Mouse (Mus musculus) gastrocnemius, postnatal 4 days (tissue): ENCODE measurements around the gene Cideb. TPM values are rescaled to one million over a fixed set of nuclear protein-coding genes. Genes with fewer than 3 reads are reported as not detected.

Source experiments
- DNase-seq, 2 experiments: peaks; one replicate each; pipeline ENCODE4 v3.0.0; 2021 to 2022; ENCODE audit warnings: low spot score in 2 of 2, mixed read lengths in 2 of 2
- total RNA-seq, 2 experiments: library from RNA; stranded (reverse); gene quantifications; 2 replicates each; pipeline ENCODE4 v1.2.3; 2021

Gene Cideb
- total RNA-seq, 2 experiments from 2014 or later, result 0.36 TPM; not detected in 1

DNA sequence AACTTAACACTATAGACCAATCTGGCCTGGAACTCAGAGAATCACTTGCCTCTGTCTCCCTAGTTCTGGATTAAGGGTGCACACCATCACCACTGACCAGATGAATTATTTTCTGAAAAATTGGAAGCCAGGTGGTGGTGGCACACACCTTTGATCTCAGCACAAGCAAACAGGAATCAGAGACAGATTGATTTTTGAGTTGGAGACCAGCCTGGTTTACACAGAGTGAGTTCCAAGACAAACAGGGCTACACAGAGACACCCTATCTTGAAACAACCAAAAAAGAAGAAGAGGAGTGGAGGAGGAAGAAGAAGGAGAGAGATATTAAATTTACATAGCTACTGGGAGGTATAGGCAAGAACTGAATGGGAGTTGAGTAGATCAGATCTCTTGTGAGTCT, 32.0 kb downstream of the Cideb start:
- DNase-seq, result no peak

DNA sequence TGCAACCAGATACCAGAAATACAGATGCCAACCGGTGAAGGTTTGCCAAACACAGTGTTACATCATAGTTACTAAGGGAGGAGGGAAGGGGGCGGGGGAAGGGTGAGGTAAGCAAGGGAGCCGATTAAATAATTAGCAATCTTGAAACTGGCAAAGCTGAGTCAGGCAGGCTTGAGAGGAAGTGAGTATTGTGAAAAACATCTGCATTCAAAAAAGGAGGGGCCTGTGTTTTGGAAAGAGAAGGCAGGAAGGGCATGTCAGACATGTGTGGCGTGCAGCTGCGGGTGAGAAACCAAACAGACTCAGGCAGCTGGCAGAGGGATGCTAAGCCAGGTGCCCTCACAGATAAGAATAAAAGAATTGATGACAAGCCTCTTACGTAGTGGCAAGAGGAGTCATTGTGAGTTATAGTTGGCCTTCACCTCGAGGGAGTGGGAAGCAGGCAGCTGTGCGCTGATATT, 33.8 kb downstream of the Cideb start:
- no peak for DNase-seq

- no peak for DNase-seq
These were observed 34.8 kb downstream of the Cideb start for GRCm38 (mm10) chr14:55723433-55723832.

- no peak for DNase-seq
These were observed 35.8 kb downstream of the Cideb start for GRCm38 (mm10) chr14:55722438-55722945.

DNA sequence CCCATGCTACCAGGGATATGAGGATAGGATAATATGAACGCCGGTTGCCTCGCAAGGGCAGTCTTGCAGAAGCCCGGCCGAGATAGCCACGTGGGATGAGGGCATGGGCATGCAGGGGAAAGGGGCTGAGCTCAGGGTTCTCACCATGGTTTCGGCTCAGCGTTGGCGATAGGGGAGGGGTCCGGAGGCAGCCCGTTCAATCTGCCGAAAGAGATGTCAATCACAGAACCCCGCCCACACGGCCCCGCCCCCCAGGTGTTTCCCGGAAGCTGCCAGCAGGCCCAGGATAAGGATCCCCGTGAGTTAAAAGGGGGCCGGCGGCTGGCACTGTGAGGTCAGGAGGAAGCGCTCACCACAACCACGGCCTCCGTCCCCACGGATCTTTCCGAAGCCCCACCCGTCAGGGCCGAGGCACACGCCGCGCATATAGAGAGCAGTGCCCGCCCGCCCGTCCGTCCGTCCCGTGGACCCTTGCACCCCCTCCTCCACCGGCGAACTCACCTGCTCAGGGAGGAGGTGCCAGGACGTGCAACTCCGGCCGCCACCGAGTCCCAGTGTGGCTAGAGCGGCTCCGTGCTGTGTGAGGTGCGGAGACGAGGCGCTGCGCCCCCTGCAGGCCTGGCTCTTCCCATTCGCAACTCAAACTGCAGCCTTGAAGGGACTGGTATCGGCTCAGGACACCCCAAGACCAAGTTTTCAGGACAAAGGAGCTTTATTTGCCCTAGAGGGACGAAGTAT, 36.4 kb downstream of the Cideb start, which contains the start of gene Rabggta:
Rabggta (minus strand) TSS at position 564 of the 738 bp plus-strand sequence.
- peak; percentile 80 to 92 for DNase-seq

DNA sequence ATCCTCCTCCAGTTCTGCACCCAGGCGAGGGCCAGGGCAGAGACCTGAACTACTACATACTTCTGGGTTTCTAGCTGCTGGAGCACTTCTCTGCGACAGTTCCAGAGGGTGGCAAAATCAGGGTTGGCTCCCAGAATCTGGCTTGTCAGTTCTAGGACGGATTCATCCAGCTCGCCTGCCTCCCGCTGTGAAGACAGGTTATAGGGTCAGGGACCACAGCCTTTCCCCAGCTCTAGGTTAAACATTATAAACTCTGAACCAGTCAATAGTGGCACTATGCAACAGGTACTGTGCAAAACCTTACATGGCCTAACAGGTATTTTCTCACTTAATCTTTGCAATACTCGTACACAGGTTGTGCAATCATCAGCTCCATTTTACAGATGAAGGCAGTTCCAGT, 37.2 kb downstream of the Cideb start:
- no peak for DNase-seq

DNA sequence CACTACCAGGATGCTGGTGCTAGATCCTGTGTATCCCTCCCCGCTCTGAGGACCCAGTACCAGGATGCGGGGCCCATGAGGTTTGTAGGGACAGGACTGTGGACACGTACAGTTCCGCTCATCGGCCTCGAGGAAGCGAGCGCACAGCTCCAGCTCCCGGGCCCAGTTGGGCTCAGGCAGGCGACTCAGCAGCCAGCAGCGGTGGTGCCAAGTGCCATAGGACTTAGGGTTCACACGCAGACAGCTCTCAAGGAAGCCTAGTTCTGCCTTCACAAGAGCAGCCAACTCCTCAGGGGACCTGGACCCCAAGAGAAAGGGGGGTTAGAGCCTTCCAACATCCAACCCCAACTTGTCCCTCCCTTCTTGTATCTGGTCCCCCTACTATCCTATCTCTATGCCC, 37.6 kb downstream of the Cideb start:
- no peak for DNase-seq

DNA sequence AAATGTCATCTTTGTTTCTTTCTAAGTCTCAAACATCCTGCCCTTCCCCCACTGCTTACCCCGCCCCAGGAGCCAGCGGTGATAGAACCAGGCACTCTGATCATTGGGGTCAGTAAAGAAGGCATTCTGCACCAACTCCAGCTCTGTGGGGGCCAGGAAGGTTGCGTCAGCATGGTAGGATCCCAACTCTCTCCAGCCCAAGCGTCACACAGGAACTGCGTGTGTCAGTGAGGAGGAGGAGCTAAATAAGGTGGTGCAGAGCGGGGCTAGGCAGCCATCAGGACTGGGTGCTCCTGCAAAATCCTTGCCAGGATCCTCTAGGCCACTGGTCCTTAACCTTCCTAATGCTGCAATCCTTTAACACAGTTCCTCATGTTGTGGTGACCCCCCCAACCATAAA, 38.5 kb downstream of the Cideb start:
- DNase-seq, result no peak

DNA sequence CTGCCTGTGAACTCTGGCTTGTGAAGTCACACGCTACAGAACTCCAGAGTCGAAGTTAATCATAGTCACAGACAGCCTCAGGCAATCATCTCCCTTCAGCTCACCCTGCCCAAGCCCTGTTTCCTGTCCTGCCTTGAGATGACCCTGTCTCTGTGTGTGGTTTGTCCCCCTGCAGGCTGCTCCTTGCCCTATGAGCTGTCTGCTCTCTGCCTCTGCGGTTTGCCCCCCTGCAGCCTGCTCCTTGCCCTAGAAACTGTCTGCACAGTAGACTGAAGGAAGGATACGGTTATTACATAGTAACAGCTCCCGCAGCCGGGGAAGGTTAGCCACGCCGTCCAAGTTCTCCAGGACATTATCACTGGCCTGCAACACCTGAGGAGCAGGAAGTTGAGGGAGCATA, 41.4 kb downstream of the Cideb start:
- no peak for DNase-seq

DNA sequence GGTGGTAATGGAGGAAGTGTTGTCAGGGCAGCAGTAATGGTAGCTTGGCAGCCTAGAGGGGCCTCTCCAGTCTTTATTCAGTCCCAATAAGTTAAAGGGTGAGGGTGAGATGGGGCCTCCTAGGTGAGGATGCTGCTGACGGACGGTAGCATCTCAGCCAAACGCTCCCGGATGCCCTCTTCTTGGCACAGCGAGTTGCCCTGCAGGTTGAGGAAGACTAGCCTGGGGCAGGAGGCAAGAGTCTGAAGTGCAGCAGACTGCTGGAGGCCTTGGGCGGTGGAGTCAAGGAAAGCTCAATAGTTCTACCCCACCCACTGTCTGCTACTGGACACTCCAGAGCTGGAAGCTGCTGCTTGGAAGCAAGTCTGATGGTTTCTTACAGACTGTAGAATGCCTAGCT, 42.0 kb downstream of the Cideb start:
- no peak for DNase-seq

GRCm38 (mm10) chr14:55714893-55715292, 43.4 kb downstream of the Cideb start:
- no peak for DNase-seq

DNA sequence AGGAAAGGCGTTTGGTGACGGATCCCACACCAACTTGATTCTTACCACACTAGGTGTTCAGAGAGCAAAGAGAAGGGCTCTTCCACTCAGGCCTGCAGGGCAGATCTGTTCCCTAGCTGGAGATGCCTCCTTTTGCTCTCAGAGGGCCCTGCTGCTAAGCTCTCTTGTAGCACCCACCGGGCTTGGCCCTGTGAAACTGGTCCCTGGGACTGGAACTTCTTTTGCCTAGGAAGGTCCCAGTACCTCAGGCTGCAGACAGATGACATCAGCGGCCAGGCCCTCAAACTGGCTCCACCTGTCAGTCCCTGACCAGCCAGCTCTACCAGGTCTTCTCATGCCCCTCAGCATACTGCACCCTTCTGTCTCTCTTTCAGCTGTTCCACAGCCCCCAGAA, 44.5 kb downstream of the Cideb start, which contains the start of gene Tgm1:
Tgm1 (minus strand) TSS at position 198 of the 394 bp plus-strand sequence.
- DNase-seq, result no peak

DNA sequence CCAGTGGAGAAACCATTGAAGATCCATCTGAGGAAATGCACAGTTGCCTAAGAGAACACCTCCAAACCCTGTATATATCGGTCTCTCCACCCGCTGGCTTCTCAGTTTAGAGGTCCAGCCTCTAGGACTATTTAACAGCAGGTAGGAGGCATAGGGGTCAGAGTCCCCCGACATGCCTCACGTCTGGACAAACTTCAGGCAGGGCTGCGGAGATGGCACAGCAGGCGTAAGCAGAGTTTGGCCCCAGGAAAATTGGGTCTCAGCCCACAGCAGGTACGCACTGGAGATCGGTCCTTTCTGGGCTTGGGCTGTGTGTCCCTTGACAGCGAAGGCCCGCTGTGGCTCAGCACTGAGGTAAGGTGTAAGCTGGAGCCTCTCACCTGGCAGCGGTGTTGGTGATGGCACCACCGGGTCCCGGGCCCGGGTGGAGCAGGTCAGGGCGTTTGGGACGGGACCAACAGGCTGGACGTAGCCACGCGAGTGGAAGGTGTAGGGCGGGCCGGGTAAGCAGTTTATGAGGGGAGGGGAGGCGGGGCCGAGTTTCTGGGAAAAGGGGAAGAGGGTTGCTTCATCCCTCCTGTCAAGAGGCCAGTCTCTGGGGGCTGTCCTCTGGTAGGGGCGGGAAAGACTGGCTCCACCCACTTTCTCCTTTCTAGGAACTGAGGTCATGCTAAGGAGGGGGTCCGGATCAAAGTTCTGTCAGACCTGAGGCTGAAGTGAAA, 45.1 kb downstream of the Cideb start:
- DNase-seq, result no peak

GRCm38 (mm10) chr14:55711786-55712185, 46.5 kb downstream of the Cideb start:
- no peak for DNase-seq

DNA sequence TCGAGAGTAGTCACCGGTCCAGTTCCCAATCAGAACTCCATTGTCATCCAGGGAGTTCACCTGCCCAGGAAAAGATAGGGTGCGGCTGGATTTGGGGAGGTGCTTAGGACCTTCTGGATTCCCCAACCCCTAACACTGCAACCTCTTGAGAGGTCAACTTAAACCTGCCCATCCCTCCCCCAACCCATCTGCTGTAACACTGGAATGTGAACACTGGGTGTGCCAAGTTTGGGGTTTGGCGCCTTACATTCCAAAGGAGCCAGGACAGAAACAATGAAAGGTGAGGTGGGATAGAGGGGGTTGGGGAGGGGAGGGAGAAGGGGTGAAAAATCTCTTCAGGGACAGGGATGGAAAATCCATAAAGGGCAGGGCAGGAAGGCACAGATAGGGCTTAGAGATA, 48.7 kb downstream of the Cideb start:
- DNase-seq, result no peak

DNA sequence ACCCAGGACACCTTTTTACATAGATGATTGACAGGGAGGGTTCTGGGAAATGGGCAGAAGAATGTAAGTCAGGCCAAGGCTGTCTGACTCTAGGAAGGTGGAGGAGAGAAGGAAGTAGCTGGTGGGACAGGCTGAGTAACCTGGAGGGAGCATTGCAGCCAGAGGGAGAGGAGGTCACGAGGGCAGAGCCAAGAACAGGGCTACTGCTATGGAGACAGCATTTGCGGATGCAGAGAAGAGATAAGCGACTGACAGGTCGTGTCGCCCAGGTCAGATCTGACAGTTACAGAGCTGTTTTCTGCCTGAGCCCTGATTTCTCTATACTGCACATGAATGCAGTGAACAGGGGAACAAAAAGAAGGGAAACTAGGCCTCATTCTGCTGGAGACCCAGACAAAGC, 50.9 kb downstream of the Cideb start:
- no peak for DNase-seq

DNA sequence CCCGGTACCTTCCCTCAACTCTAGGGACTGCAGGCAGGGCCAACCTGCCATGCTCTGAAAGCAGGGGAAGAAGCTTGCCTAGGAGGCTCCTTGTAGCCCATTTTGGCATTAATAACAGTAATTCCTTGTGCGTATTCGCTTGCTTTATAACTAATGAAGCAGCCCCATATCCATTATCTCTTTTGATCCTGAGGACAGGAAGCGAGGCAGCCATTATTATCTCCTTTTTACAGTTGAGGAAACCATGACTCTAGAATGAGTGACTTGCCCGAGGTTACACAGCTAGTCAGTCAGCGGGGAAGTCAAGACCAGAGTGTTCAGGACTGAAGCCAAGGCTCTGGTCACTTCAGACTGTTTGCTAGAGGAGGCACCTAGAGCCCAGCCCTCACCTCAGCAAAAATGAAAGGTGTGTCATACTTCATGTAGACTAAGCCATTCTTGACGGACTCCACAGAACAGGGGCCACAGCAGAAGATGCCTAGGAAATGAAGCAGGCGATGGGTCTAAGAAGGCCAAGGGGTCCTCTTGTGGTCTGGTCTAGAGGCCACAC, 52.1 kb downstream of the Cideb start:
- no peak for DNase-seq

Other genes with a start within 250 kb of the Cideb start
- gene Cpne6, start 248.0 kb downstream of the Cideb start, total RNA-seq, result not detected
- not detected for gene Nrl, start 233.5 kb downstream of the Cideb start, total RNA-seq
- gene Pck2, start 218.2 kb downstream of the Cideb start, total RNA-seq, result 10 to 100 TPM; 21.6 to 21.8 TPM
- 10 to 100 TPM; 44.5 to 54.3 TPM for gene Dcaf11, start 198.5 kb downstream of the Cideb start, total RNA-seq
- gene A730061H03Rik, start 198.1 kb downstream of the Cideb start, total RNA-seq, result 1 to 10 TPM in 1 of 2 experiments, not detected in 1; 1.4 TPM
- 100 to 1,000 TPM; 294 to 332 TPM for gene Fitm1, start 182.8 kb downstream of the Cideb start, total RNA-seq
- gene Psme1, start 180.3 kb downstream of the Cideb start, total RNA-seq, result 10 to 100 TPM; 82.0 to 88.4 TPM
- 10 to 100 TPM; 49.1 to 53.6 TPM for gene Emc9, start 173.2 kb downstream of the Cideb start, total RNA-seq
- 100 to 1,000 TPM; 124 to 153 TPM for gene Psme2, start 167.3 kb downstream of the Cideb start, total RNA-seq
- 10 to 100 TPM; 21.2 to 22.4 TPM for gene Rnf31, start 166.8 kb downstream of the Cideb start, total RNA-seq
- 1 to 10 TPM; 7.0 to 9.0 TPM for gene Irf9, start 154.9 kb downstream of the Cideb start, total RNA-seq
- 1 to 10 TPM; 2.7 to 3.2 TPM for gene Rec8, start 140.4 kb downstream of the Cideb start, total RNA-seq
- gene Ipo4, start 122.5 kb downstream of the Cideb start, total RNA-seq, result 100 to 1,000 TPM in 1 of 2 experiments, 10 to 100 TPM in 1; 97.6 to 104 TPM
- gene Gm49378, start 120.6 kb downstream of the Cideb start, total RNA-seq, result 1 to 10 TPM; 1.7 to 2.4 TPM
- 10 to 100 TPM; 46.8 to 47.8 TPM for gene Tm9sf1, start 114.7 kb downstream of the Cideb start, total RNA-seq
- gene Tssk4, start 108.3 kb downstream of the Cideb start, total RNA-seq, result 1 to 10 TPM; 1.4 to 2.0 TPM
- 10 to 100 TPM; 27.2 to 27.5 TPM for gene Mdp1, start 98.0 kb downstream of the Cideb start, total RNA-seq
- gene Gmpr2, start 86.5 kb downstream of the Cideb start, total RNA-seq, result 10 to 100 TPM; 12.7 to 13.9 TPM
- 100 to 1,000 TPM; 257 to 278 TPM for gene Nedd8, start 86.3 kb downstream of the Cideb start, total RNA-seq
- gene Tinf2, start 76.6 kb downstream of the Cideb start, total RNA-seq, result 10 to 100 TPM; 21.6 to 21.7 TPM
- under 1 TPM; 0.39 to 0.49 TPM for gene Tgm1, start 44.5 kb downstream of the Cideb start, total RNA-seq
- gene Rabggta, start 36.2 kb downstream of the Cideb start, total RNA-seq, result 10 to 100 TPM; 10.9 to 12.8 TPM
- 10 to 100 TPM; 40.1 to 41.3 TPM for gene Dhrs1, start 12.8 kb downstream of the Cideb start, total RNA-seq
- gene Nop9, start 12.8 kb downstream of the Cideb start, total RNA-seq, result 10 to 100 TPM; 16.9 to 18.5 TPM
- under 1 TPM; 0.13 to 0.20 TPM for gene Ltb4r2, start 3.0 kb upstream of the Cideb start, total RNA-seq
- under 1 TPM; 0.49 to 0.64 TPM for gene Ltb4r1, start 7.5 kb upstream of the Cideb start, total RNA-seq
- 10 to 100 TPM in 1 of 2 experiments, 1 to 10 TPM in 1; 9.2 to 11.3 TPM for gene Adcy4, start 25.6 kb upstream of the Cideb start, total RNA-seq
- gene Ripk3, start 30.4 kb upstream of the Cideb start, total RNA-seq, result 10 to 100 TPM in 1 of 2 experiments, 1 to 10 TPM in 1; 9.4 to 10.7 TPM
- 10 to 100 TPM; 23.0 to 26.0 TPM for gene Nfatc4, start 64.7 kb upstream of the Cideb start, total RNA-seq
- 10 to 100 TPM; 27.5 to 33.0 TPM for gene Nynrin, start 95.6 kb upstream of the Cideb start, total RNA-seq
- gene Cbln3, start 125.9 kb upstream of the Cideb start, total RNA-seq, result under 1 TPM; 0.47 to 0.52 TPM
- 10 to 100 TPM; 15.7 to 16.9 TPM for gene Khnyn, start 126.5 kb upstream of the Cideb start, total RNA-seq
- gene Sdr39u1, start 141.8 kb upstream of the Cideb start, total RNA-seq, result 10 to 100 TPM; 45.7 to 50.1 TPM
- gene Cma1, start 186.2 kb upstream of the Cideb start, total RNA-seq, result 10 to 100 TPM; 70.9 to 91.6 TPM
- gene Cma2, start 192.5 kb upstream of the Cideb start, total RNA-seq, result 1 to 10 TPM; 3.7 to 4.2 TPM